Mouse (Mus musculus) kidney, postnatal 4 days (tissue): ENCODE measurements around the gene Armc7.
"Not testable (repeated sequence)": the region's sequence is repeated elsewhere in the genome, so short reads cannot be mapped to it uniquely, and the experiment has no call there.

Experiments used
- DNase-seq, 2 experiments: peaks; one replicate each; pipeline ENCODE4 v3.0.0; 2021; ENCODE audit warnings: mixed read lengths in 2 of 2

The Armc7 gene

DNA sequence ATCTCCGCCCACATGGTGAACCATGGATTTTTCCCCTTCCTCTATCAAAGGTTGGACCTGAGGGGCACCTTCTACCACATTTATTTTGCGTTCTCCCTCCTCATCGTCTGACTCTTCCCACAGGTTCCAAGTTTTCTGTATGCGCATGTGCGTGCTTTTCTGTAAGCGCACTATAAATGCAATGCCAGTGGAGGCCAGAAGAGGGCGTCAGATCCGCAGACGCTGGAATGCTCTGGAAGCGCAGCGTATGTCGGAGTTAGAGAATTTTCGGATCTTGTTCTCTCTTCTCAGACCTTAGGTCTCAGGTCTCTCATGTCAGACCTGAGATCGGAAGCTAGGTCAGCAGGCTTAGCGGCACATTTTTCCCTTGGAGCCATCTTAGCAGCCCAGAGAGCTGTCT is 19.8 kb upstream of the Armc7 start:
- DNase-seq = no peak

DNA sequence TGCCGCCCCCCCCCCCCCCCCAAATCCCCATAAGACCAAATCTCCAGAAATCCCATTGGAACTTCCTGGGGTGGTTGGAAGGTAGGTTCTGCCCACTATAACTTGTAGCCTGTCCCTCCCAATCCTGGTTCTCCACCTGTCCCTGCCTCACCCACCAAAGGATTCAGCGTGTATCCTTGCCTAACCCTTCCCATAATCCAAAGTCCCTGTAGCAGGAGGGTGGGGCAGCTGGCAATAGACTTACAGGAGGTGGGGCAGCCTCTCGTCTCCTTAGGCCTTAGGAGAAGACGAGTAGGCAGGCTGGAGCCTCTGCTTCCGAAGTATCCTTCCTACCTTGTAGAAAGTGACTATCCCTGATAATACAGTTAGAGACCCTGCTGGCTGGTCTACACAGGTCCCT is 19.3 kb upstream of the Armc7 start:
- no peak for DNase-seq

DNA sequence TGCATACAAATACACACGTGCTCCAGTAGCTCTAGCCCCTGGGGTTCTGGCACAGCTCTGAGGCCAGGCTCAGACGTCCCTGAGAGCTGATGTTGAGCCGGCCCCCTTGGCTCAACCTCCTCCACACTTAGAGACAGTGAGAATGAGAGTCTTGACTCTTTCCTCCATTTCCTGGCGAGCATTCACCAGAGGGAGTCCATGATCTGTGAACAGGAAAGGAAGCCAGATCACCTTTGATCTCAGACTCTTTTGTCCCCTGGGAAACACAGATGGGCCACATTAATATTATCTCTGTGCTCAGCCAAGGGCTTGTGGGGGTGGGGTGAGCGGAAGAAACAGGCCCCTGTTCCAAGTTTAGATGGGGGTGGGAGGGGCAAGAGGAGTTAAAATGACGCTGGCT is 18.1 kb upstream of the Armc7 start:
- peak; percentile 58 to 66 for DNase-seq

DNA sequence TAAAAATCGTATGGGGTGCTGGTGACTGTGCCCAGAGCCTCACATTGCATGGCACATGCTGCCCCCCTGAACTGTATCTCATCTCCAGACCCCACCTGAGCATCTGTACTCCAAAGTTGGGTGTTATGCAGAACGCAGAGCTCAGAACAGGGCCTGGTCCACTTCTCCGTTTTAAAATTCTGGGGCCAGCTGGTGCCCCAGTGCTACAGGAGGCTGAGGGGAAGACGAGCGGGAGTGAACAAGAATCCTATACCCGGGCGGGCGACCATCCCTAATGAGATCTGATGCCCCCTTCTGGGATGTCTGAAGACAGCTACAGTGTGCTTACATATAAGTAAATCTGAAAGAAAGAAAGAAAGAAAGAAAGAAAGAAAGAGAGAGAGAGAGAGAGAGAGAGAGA is 14.5 kb upstream of the Armc7 start:
- DNase-seq = peak in 1 of 2 experiments; percentile 42

DNA sequence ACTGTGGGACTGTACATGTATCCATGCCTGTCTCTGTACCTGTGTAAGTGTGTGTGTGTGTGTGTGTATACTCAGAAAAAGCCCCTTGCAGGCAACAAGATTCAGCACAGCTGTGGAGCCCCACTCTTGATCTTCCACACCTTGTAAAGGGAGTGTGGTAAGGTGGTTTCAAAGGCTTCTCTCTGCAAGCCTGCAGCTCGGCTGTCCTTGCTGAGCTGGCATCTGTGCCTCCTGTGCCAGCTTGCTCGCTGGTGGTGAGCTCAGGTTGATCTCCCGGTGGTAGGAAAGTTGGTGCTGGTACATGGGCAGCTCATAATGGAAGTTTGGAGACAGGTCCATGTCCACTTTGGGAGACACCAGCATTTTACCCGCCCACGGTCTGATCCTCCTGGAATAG is 13.6 kb upstream of the Armc7 start:
- no peak for DNase-seq

DNA sequence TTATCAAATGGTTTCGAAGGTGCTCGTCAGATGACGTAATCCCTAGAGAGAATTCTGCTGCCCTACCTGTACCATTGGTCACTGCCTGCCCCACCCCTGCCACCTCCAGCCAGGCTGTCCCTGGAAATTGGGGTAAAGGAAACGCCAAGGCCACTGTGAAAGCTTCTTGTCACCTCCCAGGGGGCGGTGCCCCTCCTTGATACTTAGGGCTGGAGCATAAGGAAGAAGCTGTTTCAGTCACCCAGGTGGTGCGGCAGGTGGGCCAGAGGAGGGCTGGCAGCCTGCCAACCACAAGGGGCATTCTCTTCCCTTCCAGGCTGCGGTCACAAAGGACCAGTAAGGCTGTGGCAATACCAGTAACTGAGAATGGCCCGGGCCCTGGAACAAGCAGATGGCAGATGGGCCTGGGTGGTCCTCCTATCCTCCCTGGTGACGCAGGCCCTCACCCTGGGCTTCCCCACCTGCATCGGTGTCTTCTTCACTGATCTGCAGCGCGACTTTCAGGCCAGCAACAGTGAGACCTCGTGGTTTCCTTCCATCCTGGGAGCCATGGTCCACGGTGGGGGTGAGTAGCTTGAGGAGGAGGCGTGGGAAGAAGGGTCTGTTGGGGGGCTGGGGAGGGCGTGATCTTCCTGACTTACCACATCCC is 13.1 kb upstream of the Armc7 start, which contains the start of gene Slc16a5:
TSS of gene Slc16a5 (plus strand) at position 232 of the 649 bp plus-strand sequence.
- DNase-seq = peak; percentile 50 to 68

DNA sequence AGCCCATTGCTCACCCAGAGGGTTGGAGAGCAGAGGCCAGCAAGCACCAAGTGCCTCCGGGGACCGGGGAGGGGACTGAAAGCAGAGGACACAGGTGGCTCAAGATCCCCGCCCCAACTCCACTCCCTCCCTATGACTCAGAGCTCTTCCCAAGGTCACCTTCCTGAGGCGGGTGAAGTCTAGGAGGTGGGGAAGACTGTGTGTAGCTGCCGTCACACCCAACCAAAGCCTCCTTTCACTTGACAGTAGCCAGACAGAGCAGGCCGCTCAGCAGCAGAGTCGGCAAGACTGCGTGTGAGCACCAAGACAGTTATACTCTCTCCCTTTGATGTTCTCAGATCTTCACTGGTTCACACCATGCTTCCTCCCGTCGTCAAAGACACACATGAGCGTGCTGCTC is 12.1 kb upstream of the Armc7 start:
- peak in 1 of 2 experiments; percentile 45 for DNase-seq

DNA sequence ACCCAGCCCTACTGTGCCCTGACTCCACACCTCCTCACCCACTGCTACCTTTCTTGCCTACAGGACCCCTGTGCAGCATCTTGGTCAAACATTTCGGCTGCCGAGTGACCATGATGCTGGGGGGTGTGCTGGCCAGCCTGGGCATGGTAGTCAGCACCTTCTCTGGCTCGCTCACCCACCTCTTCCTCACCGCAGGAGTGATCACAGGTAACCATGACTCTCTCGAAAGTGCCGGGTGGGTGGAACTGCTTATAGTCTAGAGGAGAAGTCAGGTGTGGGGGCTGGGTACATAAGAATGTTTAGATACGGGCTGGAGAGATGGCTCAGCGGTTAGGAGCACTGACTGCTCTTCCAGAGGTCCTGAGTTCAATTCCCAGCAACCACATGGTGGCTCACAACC is 10.6 kb upstream of the Armc7 start:
- DNase-seq = no peak

DNA sequence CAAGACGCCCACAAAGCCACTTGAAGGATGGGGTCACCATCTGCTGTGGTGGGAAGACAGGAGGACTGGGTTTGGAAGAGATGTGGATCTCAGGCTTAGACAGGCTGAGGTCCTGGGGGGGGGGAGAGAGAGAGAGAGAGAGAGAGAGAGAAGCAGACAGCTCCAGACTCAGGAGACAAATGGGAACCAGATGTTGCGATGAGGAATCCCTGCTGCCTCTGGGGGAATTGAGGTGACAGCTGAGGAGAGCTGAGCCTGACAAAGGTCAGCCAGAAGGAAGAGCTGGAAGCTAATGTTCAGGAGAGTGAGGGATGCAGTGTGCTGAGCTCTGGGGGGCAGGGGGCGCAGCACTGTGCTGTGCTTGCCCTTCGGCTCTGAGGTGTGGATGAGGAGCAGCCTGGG is 8.2 kb upstream of the Armc7 start:
- DNase-seq = peak in 1 of 2 experiments; percentile 19

DNA sequence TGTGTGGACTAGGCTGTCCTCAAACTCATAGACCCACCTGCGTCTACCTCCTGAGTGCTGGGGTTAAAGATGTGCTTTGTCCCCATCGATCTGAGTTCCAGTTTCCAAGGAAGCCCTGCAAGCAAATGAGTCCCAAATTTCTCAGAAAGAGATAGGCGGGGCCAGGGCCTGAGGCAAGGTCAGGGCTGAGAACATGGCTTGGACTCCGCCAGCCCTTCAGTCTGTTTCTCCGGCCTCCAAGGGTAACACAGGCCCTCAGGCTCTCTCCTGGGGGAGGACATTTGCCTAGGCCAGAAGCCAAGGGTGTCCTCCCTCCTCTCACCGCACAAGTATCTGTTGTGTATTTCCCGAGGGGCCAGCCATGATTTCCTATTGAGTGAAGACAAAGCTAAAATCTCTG is 3.3 kb upstream of the Armc7 start:
- no peak for DNase-seq

DNA sequence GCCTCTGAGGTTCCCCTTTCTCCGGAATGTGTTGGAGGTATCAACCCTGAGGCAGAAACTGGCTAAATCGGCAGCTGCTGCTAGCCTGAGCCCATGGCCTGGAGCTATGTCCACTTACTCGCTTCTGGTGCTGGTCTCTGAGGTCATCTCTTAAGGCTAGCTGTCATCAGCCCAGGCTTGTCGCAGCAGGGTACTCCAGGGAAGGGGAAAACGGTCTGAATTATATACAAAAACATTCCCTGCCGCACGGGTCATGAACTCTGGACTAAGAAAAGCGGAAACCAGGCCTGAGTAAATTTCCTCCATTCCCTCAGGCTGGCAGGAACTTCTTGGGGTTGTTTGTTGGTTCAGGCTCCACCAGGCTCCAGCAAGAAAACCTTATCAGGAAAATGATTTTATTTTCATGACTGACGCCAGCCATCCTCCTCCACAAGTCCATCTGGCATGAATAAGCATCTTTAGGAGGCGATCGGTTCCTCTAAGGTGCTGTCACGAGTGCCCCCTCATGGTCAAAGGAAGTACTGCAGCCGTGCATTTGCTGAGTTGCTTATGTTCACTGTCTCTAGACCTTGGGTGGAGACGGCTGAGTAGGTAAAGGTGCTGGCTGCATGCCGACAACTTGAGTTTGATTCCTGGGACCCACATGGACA is 1.7 kb upstream of the Armc7 start:
- DNase-seq = peak; percentile 96 to 97

DNA sequence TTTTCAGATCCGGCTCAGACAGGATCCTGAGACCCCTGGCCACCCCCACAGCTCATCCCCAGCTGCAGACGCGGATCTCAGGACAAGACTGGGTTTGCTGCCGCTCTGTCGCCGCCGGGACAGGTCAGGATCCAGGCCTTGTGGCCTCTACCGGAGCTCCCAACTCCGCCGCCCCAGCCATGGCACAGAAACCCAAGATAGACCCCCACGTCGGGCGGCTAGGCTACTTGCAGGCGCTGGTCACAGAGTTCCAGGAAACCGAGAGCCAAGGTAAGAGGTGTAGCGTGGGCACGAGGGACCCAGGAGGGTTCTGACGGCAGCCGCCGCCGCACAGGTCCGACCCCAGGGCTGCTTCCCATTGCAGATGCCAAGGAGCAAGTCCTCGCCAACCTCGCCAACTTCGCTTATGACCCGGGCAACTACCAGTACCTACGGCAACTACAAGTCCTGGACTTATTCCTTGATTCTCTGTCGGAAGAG is 331 bp downstream of the Armc7 start:
- no peak for DNase-seq

DNA sequence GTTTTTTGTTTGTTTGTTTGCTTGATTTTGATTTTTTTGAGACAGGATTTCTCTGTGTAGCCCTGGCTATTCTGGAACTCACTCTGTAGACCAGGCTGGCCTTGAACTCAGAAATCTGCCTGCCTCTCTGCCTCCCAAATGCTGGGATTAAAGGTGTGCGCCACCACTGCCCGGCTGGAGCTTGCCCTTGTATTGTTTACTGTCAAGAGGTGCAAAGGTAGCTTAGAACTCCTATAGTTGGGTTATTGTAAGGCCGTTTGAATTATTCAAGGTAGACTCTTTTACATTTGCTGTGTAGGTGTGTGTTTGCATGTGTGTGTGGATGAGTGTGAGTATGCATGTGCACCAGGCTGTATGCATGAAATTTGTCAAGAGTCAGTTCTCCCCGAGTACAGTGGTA is 1.2 kb downstream of the Armc7 start:
- not testable (repeated sequence) for DNase-seq

DNA sequence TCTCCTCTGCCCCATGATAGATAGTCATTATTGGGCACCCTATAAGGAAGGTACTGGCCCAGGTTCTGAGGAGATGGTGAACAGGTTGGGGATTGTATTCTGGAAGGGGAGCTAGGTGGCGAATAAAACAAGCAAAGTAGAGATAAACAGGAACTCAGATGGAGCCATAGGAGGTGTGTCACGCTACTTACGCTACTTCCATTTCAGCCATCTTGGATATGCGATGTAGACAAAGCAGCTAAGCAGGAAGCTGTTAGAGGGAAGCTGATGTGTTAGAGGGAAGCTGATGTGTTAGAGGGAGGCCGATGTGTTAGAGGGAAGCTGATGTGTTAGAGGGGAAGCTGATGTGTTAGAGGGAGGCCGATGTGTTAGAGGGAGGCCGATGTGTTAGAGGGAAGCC is 1.9 kb downstream of the Armc7 start:
- not testable (repeated sequence) for DNase-seq

DNA sequence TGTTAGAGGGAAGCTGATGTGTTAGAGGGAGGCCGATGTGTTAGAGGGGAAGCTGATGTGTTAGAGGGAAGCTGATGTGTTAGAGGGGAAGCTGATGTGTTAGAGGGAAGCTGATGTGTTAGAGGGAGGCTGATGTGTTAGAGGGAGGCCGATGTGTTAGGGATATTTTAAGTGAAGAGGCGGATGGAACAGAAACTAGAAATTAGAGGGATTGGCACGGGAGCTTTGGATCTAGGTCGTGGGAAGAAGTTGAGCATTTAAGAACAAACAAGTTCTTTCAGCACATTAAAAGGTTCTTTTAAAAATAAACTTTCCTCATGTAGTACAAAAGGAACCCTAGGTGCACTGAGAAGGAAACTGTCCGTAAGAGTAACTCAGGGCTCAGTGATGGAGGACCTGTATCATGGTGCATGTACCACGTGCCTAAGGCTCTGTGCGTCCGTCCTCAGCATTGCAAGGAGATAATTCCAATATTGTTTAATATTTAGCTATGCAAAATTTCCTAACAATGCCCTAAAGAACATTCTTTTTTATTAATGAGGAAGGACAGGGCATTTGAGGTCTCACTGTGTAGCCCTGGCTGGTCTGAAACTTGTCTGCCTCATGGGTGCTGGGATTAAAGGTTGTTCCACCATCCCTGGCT is 3.0 kb downstream of the Armc7 start:
- no peak for DNase-seq

DNA sequence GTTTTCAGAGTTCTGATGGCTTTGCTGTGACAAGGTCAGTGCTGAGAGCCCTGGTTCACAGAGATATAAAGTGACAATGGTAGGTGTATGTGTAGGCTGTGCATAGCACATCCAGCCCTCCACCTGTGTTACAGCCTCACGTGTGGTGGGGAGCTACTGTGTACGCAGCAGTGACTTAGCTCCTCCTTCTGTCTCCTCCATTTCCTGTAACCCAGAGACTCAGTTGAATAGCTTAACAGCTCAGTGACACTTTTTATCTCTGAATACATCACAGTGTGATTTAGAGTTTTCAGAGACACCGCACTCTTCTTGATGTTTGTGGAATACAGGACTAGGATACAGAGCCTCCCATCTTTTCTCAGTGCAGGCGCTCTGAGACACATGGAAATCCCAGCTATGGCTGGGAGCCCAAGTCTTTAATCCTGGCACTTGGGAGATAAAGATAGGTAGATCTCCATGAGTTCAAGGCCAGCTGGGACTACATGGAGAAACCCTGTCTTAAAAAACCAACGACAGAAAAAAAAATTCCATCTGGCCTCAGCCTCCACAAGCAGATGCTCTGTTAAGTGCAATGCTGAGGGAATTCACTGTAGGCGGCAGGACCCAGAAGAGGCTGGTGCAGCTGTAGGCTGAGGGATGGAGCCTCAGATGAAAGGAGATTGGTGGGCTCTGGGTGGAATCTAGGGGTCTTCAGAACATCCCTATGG is 6.2 kb downstream of the Armc7 start:
- DNase-seq = no peak

DNA sequence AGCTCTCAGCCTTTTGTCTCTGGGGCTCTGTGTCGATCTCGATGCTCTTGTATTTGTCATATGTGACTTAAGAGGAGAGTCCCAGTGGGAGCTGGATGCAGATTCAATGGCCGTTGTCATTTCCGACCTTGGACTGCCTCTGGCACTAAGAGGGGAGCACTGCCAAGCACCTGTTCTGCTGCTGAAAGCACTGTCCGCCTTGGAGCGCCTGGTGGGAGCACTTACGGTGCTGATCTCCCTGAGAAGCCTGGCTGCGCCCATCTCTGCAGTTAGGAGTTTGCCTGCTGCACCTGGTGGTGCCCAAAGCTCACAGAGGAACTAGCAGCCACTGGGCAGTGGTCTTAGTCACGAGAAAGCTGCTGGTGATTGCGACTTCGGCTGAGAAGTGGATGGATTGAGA is 7.8 kb downstream of the Armc7 start:
- DNase-seq = no peak

DNA sequence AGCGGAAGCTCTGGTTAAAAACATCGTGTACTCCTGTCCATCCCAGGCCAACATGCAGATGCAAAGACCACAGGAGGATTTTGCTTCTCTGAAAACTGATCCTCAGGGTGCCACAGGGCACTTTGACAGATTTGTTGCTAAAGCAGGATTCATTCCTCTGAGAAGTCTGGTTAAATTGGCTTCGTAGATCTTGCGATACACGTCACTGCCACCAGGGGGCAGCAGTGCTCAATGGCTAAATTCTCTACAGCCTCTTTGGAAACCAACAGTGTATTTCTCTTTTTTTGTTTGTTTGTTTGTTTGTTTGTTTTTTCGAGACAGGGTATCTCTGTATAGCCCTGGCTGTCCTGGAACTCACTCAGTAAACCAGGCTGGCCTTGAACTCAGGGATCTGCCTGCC is 8.3 kb downstream of the Armc7 start:
- DNase-seq = peak; percentile 85

DNA sequence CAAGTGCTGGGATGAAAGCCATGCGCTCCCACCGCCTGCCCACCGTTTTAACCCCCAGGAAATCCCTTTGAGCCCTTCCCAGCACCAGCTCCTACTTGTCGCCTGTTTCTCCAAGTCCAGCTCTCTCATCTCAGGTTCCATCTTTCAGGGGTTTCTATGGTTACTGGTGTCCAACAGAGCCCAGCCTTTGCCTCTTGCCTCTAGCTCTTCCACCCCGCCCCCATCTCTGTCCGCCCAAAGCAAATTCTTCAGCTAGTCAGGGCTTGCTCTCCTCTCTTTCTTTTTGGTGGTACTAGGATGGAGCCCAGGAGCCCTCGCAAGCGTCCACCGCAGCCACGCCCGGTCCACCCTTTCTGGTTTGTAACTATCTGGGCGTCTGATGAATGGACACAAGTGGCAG is 9.7 kb downstream of the Armc7 start:
- no peak for DNase-seq

DNA sequence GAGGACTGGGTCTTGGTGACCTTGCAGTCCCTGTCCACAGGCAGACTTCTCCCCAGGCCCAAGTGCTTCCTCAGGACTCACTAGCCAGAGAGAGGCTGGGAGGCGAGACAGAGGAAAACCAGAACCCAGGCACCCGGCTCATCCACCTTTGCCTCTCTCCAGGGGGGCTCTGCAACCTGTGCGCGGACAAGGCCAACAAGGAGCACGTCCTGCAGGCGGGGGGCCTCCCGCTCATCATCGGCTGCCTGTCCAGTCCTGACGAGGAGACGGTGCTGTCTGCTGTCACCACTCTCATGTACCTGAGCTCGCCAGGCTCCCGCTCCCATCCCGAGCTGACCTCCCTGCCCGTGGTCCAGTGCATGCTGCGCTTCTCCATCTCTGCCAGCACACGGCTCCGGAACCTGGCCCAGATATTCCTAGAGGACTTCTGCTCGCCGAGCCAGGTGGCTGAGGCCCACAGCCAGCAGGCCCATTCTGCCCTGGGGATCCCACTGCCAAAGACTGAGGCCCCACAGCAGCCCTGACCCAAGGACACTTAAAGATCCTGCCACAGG is 13.2 kb downstream of the Armc7 start:
- no peak for DNase-seq

DNA sequence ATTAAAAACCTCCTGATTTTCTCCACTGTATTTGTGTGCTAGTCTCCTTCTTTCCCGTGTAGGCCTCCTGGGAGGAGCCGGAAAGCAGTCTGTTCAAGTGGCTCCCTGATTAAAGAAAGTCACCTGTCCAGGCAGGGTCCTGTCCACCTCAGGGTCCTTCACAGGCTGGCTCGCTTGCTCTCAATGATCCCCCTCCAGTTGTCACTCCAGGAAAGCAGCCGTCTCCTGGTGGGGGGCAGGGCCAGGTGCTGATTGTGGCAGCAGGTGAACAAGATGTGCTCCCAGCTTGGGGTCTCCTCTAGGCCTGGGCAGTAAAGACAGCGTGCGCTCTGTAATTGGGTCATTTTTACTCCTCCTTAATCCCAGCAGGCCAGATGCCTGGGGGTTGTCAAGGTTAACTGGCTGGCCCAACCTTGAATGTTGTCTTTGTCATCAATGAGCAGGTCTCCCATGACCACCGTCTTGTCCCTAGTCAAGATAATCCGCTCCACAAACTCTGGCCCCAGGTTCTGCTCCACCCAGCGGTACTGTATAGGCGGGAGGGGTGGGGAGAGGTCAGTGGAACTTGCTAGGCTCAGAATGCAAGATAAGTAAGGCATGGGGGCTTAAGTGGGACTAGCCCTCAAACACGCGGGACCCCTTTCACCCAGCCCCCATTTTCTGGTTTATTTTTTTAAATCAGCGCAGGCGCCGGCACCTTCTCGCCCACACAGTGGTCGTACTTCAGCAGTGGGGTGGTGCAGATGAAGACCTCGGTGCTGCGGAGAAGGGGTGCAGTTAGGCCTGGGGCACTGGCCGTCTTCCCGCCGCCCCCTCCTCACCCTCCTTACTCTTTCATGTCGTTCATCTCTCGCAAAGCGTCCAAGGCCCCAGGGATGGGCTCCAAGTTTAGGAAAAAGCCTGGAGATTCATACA is 15.2 kb downstream of the Armc7 start:
- DNase-seq = no peak
